Mouse (Mus musculus): ENCODE measurements at regions not wholly inside any gene's neighbourhood (a gene's known extent, or its start where the extent isn't known, plus 50 kb on each side); places are given as distances from the start of the nearest gene placed in this dataset.

- TF ChIP-seq CTCF (IDR thresholded peaks at IDR 0.05; ENCODE audit: borderline replicate concordance, extremely low read depth, insufficient read depth, insufficient read length) (no peak), POLR2A (IDR thresholded peaks at IDR 0.05; ENCODE audit: borderline replicate concordance, extremely low read depth, insufficient read depth, insufficient read length, poor library complexity, severe bottlenecking) (no peak)
These were observed 50.9 kb upstream of the Gm11084 start for GRCm38 (mm10) chr2:73037266-73038046.

All from brain, embryonic 14.5 days (tissue).